Mouse (Mus musculus): Measurements from ENCODE around the gene Cyfip1. TPM values are rescaled to one million over a fixed set of nuclear protein-coding genes. Genes with fewer than 3 reads are reported as not detected.

Cyfip1 gene
- 105 and 116 TPM in 2 replicates for polyA plus RNA-seq (2015; fragmentation: Nextera tagmentation; extraction: Ambion mirVana)

- Histone ChIP-seq H3K9ac (ENCODE audit: low read length) (peak within 1 kb of the TSS; percentile 95), H3K27ac (ENCODE audit: low read length) (peak within 1 kb of the TSS; percentile 97), H3K4me3 (replicated peaks; ENCODE audit: low read length) (peak within 1 kb of the TSS; percentile 83), H3K9me3 (replicated peaks; ENCODE audit: control insufficient read depth, low read length) (no peaks in the 10 kb centered on the region), H3K36me3 (ENCODE audit: control insufficient read depth, insufficient read depth, low read length) (no peaks in the 10 kb centered on the region), H3K4me2 (ENCODE audit: low read depth, low read length) (peak within 1 kb of the TSS; percentile 96), H3K27me3 (ENCODE audit: control insufficient read depth, insufficient read depth, low read length) (no peaks in the 10 kb centered on the region), H3K4me1 (ENCODE audit: control insufficient read depth, insufficient read depth, low read length) (peaks cover 5% of the 10 kb centered on the region; the same call in 1 of the 2 replicates)
- ATAC-seq (ENCODE audit: insufficient read depth, low FRiP score): 0 out of 2 replicates have a peak, but pooled peaks have one; percentile 3
- 52% methylated on average over 7 of the region's 7 CpGs for WGBS
Measured at GRCm38 (mm10) chr7:55841445-55841844, at the start of gene Cyfip1. Gene Cyfip1, plus strand, starts transcription at chr7:55841745.

GRCm38 (mm10) chr7:55792280-55792679 lies 49.3 kb upstream of the Cyfip1 start:
- Histone ChIP-seq H3K27me3 (ENCODE audit: control insufficient read depth, insufficient read depth, low read length) (no peaks in the 10 kb centered on the region), H3K36me3 (ENCODE audit: control insufficient read depth, insufficient read depth, low read length) (peaks cover 10% of the 10 kb centered on the region; the same call in 1 of the 2 replicates), H3K9ac (ENCODE audit: low read length) (no peak overlapping the region), H3K4me3 (replicated peaks; ENCODE audit: low read length) (no peak overlapping the region), H3K27ac (ENCODE audit: low read length) (no peak overlapping the region), H3K4me1 (ENCODE audit: control insufficient read depth, insufficient read depth, low read length) (peaks cover 12% of the 10 kb centered on the region), H3K4me2 (ENCODE audit: low read depth, low read length) (no peak overlapping the region), H3K9me3 (replicated peaks; ENCODE audit: control insufficient read depth, low read length) (no peaks in the 10 kb centered on the region)
- ATAC-seq (ENCODE audit: insufficient read depth, low FRiP score): no peak
- WGBS: 82% methylated on average over 3 of the region's 3 CpGs

GRCm38 (mm10) chr7:55793236-55793951 lies 48.2 kb upstream of the Cyfip1 start:
- H3K4me2 ChIP-seq (ENCODE audit: low read depth, low read length): peak overlapping the region; percentile 67
- WGBS: 38% methylated on average over 13 of the region's 13 CpGs
- H3K4me1 ChIP-seq (ENCODE audit: control insufficient read depth, insufficient read depth, low read length): peaks cover 12% of the 10 kb centered on the region
- peak overlapping the region; percentile 94 for H3K9ac ChIP-seq (ENCODE audit: low read length)
- peaks cover 13% of the 10 kb centered on the region; the same call in 1 of the 2 replicates for H3K36me3 ChIP-seq (ENCODE audit: control insufficient read depth, insufficient read depth, low read length)
- no peak for ATAC-seq (ENCODE audit: insufficient read depth, low FRiP score)
- H3K4me3 ChIP-seq (replicated peaks; ENCODE audit: low read length): peak overlapping the region; percentile 84
- H3K27me3 ChIP-seq (ENCODE audit: control insufficient read depth, insufficient read depth, low read length): no peaks in the 10 kb centered on the region
- H3K27ac ChIP-seq (ENCODE audit: low read length): no peak overlapping the region
- no peaks in the 10 kb centered on the region for H3K9me3 ChIP-seq (replicated peaks; ENCODE audit: control insufficient read depth, low read length)

DNA sequence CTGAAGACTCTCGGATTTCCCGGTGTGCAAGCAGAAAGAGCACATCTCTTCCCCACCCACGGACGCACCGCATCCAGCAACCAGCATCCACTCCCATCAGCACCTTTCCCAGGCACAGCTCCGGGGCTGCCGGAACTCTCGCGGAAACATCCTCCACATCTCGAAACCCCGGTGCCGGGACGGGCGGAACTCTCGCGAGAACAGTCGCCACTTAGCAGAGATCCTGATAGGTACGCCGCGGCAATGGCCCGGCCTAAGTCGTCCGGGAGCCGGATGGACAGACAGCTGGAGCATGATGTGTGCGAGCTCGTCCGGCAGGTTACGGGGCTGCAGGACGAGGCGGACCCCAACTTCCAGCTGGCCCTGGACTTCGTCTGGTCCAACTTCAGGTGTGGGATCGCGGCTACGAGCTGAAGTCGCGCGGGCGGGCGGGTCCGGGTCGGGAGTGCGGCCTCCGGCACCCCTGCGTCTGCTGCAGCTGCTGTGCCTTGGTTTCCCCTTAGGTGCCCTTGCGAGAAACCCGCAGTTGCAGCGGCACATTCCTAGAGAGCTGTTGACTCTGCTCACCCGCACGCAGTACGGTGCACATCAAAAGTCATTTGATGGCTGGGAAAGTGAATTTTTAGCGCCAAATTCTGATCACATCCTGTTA lies 47.5 kb upstream of the Cyfip1 start, which contains the start of gene Tubgcp5:
Tubgcp5 (plus strand) TSS at position 203 of the 652 bp plus-strand sequence.
- Histone ChIP-seq H3K4me2 (ENCODE audit: low read depth, low read length) (peak within 1 kb of the TSS; percentile 67), H3K4me1 (ENCODE audit: control insufficient read depth, insufficient read depth, low read length) (peaks cover 12% of the 10 kb centered on the region), H3K4me3 (replicated peaks; ENCODE audit: low read length) (peak within 1 kb of the TSS; percentile 84), H3K9me3 (replicated peaks; ENCODE audit: control insufficient read depth, low read length) (no peaks in the 10 kb centered on the region), H3K9ac (ENCODE audit: low read length) (peak within 1 kb of the TSS; percentile 94), H3K36me3 (ENCODE audit: control insufficient read depth, insufficient read depth, low read length) (peaks cover 13% of the 10 kb centered on the region; the same call in 1 of the 2 replicates), H3K27ac (ENCODE audit: low read length) (peak within 1 kb of the TSS; percentile 73), H3K27me3 (ENCODE audit: control insufficient read depth, insufficient read depth, low read length) (no peaks in the 10 kb centered on the region)
- WGBS: under 1% methylated on average over 51 of the region's 51 CpGs
- peak; percentile 100 for ATAC-seq (ENCODE audit: insufficient read depth, low FRiP score)

DNA sequence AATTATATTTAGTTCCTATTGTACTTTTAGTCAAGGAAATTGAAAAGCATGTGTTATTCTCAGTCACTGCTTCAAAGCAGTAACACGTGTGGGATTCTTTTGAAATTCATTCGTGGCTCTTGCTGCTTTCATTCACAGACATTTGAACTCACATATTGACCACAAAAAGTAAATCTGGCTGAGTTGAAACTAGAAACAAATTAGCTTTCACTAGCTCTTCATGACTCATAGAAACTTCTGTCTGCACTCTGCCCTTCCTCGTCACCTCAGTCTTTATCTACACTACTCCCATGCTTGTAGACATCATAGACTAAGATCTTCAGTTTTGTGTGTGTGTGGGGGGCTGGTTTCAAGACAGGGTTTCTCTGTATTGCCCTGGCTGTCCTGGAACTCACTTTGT lies 41.6 kb upstream of the Cyfip1 start:
- 88% methylated on average over 3 of the region's 3 CpGs for WGBS
- peaks cover 33% of the 10 kb centered on the region for H3K36me3 ChIP-seq (ENCODE audit: control insufficient read depth, insufficient read depth, low read length)
- ATAC-seq (ENCODE audit: insufficient read depth, low FRiP score): no peak
- H3K4me3 ChIP-seq (replicated peaks; ENCODE audit: low read length): no peak overlapping the region
- H3K9ac ChIP-seq (ENCODE audit: low read length): no peak overlapping the region
- no peaks in the 10 kb centered on the region for H3K27me3 ChIP-seq (ENCODE audit: control insufficient read depth, insufficient read depth, low read length)
- no peak overlapping the region for H3K4me2 ChIP-seq (ENCODE audit: low read depth, low read length)
- H3K27ac ChIP-seq (ENCODE audit: low read length): no peak overlapping the region
- no peaks in the 10 kb centered on the region for H3K9me3 ChIP-seq (replicated peaks; ENCODE audit: control insufficient read depth, low read length)
- H3K4me1 ChIP-seq (ENCODE audit: control insufficient read depth, insufficient read depth, low read length): peaks cover 3% of the 10 kb centered on the region

- H3K27me3 ChIP-seq (ENCODE audit: control insufficient read depth, insufficient read depth, low read length): no peaks in the 10 kb centered on the region
- no peak overlapping the region for H3K9ac ChIP-seq (ENCODE audit: low read length)
- H3K4me1 ChIP-seq (ENCODE audit: control insufficient read depth, insufficient read depth, low read length): no peaks in the 10 kb centered on the region
- H3K9me3 ChIP-seq (replicated peaks; ENCODE audit: control insufficient read depth, low read length): no peaks in the 10 kb centered on the region
- H3K27ac ChIP-seq (ENCODE audit: low read length): no peak overlapping the region
- H3K36me3 ChIP-seq (ENCODE audit: control insufficient read depth, insufficient read depth, low read length): peaks cover 31% of the 10 kb centered on the region
- 89% methylated on average over 2 of the region's 2 CpGs for WGBS
- H3K4me2 ChIP-seq (ENCODE audit: low read depth, low read length): no peak overlapping the region
- ATAC-seq (ENCODE audit: insufficient read depth, low FRiP score): no peak
- H3K4me3 ChIP-seq (replicated peaks; ENCODE audit: low read length): no peak overlapping the region
Measured at GRCm38 (mm10) chr7:55809967-55810366, 31.6 kb upstream of the Cyfip1 start.

DNA sequence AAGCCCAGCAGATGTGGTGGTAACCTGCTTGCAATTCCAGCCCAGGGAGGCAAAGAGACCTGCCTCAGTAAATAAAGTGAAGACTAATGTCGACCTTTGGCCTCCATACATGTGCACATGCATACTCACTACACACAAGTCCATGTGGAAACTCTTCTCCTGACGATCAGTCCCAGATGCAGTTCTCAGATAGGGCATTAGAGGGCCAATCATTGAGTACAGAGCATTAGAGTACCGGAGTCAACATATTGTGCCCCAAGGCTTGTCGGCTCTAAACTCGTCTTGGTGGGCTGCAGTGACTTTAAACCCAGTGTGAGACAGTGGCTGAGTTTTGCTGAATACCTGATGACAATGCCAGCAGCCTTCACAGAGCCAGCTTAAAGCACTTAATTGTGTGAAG lies 17.1 kb upstream of the Cyfip1 start:
- Histone ChIP-seq H3K36me3 (ENCODE audit: control insufficient read depth, insufficient read depth, low read length) (peaks cover 20% of the 10 kb centered on the region; the same call in 1 of the 2 replicates), H3K9ac (ENCODE audit: low read length) (no peak overlapping the region), H3K4me1 (ENCODE audit: control insufficient read depth, insufficient read depth, low read length) (no peaks in the 10 kb centered on the region), H3K27me3 (ENCODE audit: control insufficient read depth, insufficient read depth, low read length) (no peaks in the 10 kb centered on the region), H3K4me2 (ENCODE audit: low read depth, low read length) (no peak overlapping the region), H3K27ac (ENCODE audit: low read length) (no peak overlapping the region), H3K9me3 (replicated peaks; ENCODE audit: control insufficient read depth, low read length) (no peaks in the 10 kb centered on the region), H3K4me3 (replicated peaks; ENCODE audit: low read length) (no peak overlapping the region)
- ATAC-seq (ENCODE audit: insufficient read depth, low FRiP score): no peak
- 82% methylated on average over 5 of the region's 5 CpGs for WGBS

DNA sequence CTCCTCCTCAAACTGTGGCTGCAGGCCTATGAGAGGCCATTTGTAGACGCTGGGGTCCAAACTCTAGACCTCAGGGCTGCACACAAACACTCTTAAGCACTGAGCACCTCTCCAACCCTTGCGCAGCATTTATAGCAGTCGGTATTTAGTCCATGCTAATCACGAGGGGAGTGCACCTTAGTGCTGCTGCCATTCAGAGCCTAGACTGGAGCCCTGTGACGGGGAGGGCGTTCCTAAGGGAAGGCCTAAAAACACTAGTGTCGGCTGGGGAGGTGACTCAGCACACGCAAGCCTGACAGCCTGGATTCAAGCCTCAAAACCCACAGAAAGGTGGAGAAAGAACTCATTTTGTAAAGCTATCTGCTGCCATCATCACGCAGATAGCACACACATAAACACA lies 14.0 kb upstream of the Cyfip1 start:
- Histone ChIP-seq H3K4me1 (ENCODE audit: control insufficient read depth, insufficient read depth, low read length) (no peaks in the 10 kb centered on the region), H3K27me3 (ENCODE audit: control insufficient read depth, insufficient read depth, low read length) (no peaks in the 10 kb centered on the region)

GRCm38 (mm10) chr7:55836877-55837276 lies 4.7 kb upstream of the Cyfip1 start:
- ATAC-seq (ENCODE audit: insufficient read depth, low FRiP score): no peak
- WGBS: 88% methylated on average over 4 of the region's 4 CpGs
- no peak overlapping the region for H3K27ac ChIP-seq (ENCODE audit: low read length)
- H3K9ac ChIP-seq (ENCODE audit: low read length): no peak overlapping the region
- H3K27me3 ChIP-seq (ENCODE audit: control insufficient read depth, insufficient read depth, low read length): no peaks in the 10 kb centered on the region
- no peaks in the 10 kb centered on the region for H3K9me3 ChIP-seq (replicated peaks; ENCODE audit: control insufficient read depth, low read length)
- no peak overlapping the region for H3K4me2 ChIP-seq (ENCODE audit: low read depth, low read length)
- H3K4me1 ChIP-seq (ENCODE audit: control insufficient read depth, insufficient read depth, low read length): no peaks in the 10 kb centered on the region
- H3K36me3 ChIP-seq (ENCODE audit: control insufficient read depth, insufficient read depth, low read length): no peaks in the 10 kb centered on the region
- no peak overlapping the region for H3K4me3 ChIP-seq (replicated peaks; ENCODE audit: low read length)

More for the DNA sequence above, 14.0 kb upstream of the Cyfip1 start:
- H3K4me3 ChIP-seq (replicated peaks; ENCODE audit: low read length): no peak overlapping the region
- no peak overlapping the region for H3K4me2 ChIP-seq (ENCODE audit: low read depth, low read length)
- peaks cover 12% of the 10 kb centered on the region; the same call in 1 of the 2 replicates for H3K36me3 ChIP-seq (ENCODE audit: control insufficient read depth, insufficient read depth, low read length)
- H3K27ac ChIP-seq (ENCODE audit: low read length): no peak overlapping the region
- WGBS: 91% methylated on average over 9 of the region's 9 CpGs
- no peak for ATAC-seq (ENCODE audit: insufficient read depth, low FRiP score)
- no peaks in the 10 kb centered on the region for H3K9me3 ChIP-seq (replicated peaks; ENCODE audit: control insufficient read depth, low read length)
- no peak overlapping the region for H3K9ac ChIP-seq (ENCODE audit: low read length)
